Mouse (Mus musculus) Muller cell, postnatal 12 days (primary cell): ENCODE data around the gene Fbxo46.

Experiments
- DNase-seq: peaks from one replicate; pipeline ENCODE4 v3.0.0-alpha.2; 2015; ENCODE audit errors: inconsistent ontology term

The Fbxo46 gene

DNA sequence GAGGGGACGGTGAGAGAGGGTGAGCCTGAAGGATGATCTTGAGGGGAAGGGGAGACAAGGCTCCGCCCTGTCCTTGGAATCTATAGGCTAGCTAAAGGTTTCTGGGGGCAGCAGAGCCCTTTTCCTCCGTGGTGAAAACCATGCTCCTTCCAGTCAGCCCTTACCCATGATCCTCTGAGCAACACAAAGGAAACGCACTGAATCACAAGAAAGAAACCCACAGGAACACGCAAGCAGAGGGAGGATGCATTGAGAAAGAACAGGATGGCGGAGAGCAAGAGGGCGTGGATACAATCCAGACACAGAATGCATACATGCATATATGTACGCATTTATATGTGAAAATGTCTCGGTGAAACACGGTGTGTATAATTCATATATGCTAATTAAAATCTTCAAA, 49.8 kb downstream of the Fbxo46 start:
- no peak for DNase-seq

DNA sequence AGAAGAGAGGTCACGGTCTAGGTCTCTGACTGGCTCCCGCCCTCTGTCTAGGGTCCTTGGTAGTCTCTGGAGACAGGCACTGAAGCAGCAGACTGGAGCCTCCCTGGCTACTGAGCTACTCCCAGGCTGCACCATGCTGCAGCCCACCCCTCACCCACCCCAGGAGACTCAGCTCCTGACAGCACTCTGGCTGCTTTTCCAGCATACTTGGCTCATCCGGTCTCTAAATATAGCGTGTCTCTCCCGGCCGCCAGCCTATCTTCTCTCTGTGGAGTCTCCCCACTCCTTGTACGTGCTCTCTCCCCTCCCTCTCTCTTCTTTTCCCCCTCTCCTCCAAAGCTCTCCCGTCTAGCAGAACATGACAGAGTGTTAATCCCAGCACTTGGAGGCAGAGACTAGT, 50.5 kb downstream of the Fbxo46 start:
- DNase-seq = no peak

DNA sequence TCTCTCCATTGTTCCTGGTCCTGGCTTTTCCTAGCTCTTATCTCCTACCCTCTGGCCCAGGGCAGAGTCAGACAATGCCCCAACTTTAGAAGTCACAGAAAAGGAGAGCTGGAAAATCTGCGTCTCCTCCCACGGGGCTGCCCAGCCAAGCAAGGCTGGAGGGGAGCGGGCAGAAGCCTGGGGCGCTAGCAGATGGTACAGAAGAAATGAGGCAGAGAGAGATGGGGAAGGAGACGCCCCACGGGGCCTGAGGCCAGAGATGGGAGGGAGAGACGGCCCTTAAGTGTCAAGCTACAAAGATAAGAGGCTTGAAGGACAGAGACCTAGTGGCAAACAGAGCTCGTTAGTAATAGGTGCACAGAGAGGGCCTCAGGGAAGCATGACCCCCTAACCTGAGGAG, 52.2 kb downstream of the Fbxo46 start:
- no peak for DNase-seq

DNA sequence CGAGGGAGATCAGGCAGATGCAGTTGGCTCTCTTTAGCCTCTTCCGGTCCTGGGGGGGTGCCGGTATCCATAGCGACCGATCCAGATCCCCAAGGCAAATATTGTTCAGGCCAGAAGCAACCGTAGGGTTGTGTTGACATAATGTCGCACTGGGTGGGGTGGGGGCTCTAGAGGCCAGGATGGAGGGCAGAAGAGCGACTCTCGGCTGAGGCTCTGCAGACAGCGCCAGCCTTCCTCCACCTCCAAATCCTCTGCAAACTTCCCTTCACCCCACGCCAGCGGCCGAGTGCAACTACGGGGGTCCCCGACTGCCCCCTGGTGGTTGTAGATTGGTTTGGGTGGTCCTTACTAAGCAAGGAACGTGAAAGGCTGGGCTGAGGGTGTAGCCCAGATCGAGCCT, 53.2 kb downstream of the Fbxo46 start:
- DNase-seq = peak; percentile 74

DNA sequence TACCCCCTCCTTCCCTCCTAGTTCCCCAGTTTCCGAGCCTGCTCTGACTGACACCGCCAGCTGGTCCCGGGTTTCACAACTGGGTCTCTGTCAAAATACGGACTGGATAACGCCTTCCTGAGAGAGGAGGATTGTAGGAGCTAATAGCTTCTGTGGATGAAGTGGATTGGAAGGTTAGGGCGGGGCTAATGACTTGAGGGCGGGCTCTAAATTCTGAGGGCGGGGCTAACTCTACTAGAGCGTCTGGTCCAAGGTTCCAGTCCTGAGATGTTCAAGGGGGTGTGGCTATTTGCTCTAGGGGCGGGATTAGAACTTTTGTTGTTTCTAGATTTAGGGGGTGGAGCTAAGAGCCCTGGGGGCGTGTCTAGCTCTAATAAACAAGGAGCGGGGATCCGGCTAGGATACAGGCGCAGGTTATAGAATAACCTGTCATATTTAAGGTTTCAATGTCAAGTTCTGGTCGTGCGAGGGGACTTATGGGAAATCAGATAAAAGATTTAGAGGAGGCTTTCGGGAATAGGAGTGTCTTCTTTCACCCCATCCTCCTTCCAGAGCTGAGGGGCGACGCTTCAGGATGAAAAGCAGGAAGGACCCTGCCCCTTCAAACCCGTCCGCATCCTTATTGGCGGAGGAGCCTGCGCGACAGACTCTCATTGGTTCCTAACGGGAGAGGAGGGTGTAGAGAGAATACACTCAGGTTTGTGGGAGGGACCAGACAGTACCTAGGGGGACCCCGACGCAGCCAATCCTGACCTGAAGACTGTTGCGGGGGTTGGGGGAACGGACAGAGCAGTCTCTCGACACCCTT, 56.3 kb downstream of the Fbxo46 start, which contains the start of gene Eml2:
Gene Eml2 (plus strand): TSS at position 714 of the 808 bp plus-strand sequence.
- peak; percentile 42 for DNase-seq

DNA sequence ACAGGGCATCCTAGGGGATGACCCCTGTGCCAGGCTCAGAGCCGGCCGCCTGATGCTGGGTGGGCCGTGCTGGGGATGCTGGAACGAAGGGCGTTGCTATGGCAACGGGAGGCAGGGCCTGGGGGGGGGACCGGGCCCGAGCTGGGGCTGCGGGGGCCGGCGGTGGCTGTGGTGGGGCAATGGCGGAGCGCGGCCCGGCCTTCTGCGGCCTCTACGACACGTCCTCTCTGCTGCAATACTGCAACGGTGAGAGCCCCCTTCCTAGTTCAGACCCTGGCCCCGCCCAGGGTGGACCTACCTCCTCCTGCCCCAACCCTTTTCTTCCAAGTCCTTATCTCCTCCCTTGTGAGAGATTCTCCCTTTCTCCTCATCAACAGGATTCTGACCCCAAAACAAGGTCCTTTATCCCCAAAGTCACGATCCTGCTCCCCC, 56.9 kb downstream of the Fbxo46 start:
- no peak for DNase-seq

DNA sequence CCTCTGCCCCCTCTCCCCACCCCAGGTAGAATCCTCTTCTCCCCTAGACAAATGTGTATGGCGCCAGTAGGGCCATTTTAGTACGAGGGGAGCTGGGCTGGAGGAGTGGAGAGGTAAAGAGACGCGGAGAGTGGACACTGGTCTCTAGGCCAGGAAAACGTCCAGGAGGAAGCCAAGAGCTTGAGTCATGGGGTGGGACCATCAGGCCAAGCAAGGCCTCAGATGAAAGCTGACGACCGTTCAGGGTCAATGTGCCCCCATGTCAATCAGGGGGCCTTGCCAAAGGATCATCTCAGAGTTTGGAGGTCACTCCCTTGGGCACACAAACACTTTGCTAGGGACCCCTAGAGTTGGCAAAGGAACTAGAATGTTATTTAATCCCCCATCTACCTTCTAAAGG, 57.6 kb downstream of the Fbxo46 start:
- DNase-seq = no peak

DNA sequence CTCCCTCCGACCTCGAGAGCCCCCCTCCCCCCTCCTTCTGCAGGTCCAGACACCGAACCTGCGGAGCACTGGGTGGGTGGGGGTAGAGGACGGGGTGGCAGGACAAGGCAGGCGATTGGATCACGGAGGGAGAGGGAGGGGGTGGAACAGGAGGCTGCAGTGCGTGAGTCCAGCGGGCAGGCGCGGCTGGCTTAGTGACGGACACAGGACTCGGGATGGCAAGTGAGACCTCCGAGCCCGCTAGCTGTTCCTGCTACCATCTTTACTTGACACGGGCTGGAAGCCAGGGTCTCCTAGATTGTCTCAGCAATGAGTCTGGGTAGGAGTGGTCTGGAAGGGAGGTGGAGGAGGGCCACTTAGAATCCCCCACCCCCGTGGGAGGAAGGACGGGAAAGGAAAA, 58.4 kb downstream of the Fbxo46 start:
- no peak for DNase-seq

DNA sequence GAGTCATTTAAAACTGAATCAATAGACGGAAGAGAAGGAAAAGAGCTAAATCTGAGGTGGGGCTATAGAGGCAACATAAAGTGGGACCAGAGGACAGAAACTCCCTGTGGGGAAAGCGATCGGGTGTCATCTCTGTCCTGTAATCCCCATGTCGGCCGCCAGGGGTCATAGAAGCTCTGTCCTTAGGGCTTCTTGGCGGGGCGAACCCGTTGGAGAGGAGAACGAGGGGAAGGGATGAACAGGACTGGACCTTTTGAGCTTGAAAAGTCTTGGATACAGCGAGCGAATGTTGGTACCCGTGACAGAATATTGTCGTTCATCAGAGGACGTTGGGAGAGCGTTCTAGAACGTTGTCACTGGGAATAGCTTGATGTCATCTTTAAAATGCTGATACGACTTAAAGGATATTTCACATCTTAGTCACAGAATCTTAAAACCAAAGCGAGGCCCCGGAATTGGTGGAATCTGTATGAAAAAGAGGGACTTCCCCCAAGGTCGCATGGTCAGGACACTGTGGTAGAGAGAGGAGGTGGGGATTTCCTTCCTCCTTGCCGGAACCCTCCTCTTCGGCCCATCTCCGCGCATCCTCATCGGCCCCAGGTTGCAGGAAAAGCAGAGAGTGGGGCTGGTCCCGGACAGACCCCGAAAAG, 58.9 kb downstream of the Fbxo46 start:
- peak; percentile 57 for DNase-seq

DNA sequence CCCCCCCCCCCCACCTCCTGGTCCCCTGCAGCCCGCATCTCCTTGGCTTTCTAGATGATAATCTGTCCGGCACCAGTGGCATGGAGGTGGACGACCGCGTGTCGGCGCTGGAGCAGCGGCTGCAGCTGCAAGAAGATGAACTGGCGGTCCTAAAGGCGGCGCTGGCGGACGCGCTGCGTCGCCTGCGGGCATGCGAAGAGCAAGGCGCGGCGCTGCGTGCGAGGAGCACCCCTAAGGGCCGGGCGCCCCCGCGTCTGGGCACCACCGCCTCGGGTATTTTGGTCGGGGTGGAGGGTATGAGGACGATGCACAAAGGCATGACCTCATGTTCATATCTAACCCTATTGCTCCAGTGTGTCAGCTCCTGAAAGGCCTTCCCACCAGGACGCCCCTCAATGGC, 59.5 kb downstream of the Fbxo46 start:
- peak; percentile 49 for DNase-seq

DNA sequence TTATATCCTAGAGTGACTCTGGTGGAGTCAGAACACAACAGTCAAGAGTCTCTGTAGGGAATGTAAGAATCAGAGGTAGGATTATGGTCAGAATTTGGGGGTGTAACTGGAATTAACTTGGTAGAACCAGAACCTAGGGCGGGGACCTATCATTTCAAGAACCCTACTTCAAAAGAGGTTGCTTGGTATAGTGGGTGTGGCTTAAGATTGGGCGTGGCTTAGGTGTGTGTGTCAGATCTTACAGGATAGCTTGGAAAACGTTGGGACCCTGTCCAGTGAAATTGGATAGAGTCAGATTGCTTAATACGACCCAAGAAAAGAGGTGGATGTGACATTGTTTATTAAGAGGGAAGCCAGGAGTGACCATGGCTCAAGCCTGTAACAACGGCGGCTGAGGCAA, 60.3 kb downstream of the Fbxo46 start:
- no peak for DNase-seq

DNA sequence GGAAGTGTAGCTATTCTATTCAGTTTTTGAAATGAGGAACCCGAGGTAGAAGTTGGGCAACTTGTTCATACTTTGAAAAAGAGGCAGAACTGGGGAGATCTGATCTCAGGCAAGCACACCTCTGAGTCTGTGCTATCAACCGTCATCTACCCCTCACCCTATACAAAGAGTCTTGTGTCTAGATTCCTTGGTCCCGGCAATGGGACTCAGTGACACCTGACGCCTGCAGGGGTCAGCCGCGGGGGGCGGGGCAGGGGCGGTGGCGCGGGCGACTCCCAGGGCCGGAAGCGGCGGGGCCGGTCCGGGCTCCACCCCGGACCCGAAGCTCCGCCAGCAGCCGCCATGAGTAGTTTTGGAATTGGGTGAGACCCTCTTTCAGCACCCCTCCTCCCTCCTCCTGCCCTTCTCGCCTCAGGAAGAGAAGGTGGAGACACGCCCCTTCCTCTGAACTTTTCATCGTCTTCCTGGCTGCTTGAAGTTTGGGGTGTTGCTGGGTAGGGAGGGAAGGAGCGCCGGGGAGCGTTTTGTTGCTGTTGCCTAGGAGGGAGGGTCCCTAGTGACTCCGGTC, 61.3 kb downstream of the Fbxo46 start:
- DNase-seq = peak; percentile 64

DNA sequence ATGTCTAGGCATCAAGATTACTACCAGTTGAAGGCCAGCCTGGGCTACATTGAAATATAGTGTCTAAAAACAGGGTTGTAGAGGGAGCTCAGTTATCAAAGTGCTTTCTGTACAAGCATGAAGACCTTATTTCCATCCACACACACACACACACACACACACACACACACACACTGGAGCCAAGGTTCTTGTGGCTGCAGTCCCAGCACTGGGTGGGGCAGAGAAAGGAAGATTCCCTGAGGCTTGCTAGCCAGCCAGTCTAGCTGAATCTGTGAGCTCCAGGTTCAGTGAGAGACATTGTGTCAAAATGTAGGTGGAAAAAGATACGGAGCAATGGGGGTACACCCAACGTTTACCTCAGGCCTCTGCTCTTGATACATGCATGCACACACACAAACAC, 64.6 kb downstream of the Fbxo46 start:
- no peak for DNase-seq

DNA sequence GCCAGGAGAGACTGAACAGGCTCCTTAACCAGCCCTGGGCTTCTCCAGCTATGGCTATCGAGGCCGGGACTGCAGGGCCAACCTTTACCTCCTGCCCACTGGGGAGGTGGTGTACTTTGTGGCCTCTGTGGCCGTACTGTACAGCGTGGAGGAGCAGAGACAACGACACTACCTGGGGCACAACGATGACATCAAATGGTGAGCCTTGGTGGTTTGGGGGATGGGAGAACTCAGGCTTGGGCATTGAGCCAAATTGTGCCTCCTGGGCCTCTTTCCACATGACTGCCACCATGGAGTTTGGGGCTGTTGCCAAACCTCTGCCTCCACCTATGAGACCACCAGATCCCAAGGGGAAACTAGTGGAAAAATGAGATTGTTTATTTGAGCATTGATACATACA, 65.1 kb downstream of the Fbxo46 start:
- DNase-seq = no peak
